Mouse (Mus musculus): ENCODE measurements around the gene Eepd1. TPM values are rescaled to one million over a fixed set of nuclear protein-coding genes. Genes with fewer than 3 reads are reported as not detected.

Gene Eepd1
- total RNA-seq, 2 experiments from 2014 or later, result 14.5 to 17.6 TPM

DNA sequence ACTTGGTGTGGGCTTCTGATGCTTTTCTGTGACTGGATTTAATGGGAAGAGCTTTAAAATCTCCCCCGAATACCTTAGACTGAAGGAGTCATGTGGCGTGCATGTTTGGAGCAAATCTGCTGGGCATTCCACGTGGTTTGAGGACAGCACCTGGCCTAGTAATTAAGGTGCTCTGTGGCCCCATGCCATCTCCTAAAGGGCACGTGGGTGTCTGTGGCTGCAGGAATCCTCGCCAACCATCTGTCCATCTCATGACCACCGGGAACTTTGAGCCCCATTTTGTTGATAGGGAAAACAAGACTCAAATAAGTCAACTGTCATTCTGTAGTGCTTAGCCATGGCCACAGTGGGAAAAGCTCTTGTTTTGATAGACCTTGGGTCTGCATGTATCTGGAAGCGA lies 39.5 kb downstream of the Eepd1 start:
- intact Hi-C loops (cut with DNase I), result no loop called here
- no peak for DNase-seq (ENCODE audit: extremely low spot score in 1 of 2, low spot score in 2 of 2)

DNA sequence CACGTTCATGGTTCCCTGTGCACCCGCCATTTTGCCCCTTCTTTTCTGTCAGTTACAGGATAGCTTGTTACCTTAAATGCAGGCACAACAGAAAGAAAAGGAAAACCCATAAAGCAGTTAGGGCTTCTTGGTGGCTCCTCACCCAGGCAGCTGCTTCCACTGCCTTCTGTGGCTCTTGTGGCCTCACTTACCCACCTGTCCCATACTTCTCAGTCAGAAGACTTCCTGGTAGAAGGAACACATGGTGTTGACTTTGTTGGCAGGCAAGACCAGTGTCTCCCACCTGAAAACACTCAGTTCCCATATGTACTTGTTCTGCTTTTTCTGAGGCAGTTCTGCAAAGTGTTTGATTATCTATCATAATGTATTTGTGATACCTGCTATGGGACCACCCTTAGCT lies 40.5 kb downstream of the Eepd1 start:
- intact Hi-C loops (cut with DNase I), result no loop called here
- no peak for DNase-seq (ENCODE audit: extremely low spot score in 1 of 2, low spot score in 2 of 2)

DNA sequence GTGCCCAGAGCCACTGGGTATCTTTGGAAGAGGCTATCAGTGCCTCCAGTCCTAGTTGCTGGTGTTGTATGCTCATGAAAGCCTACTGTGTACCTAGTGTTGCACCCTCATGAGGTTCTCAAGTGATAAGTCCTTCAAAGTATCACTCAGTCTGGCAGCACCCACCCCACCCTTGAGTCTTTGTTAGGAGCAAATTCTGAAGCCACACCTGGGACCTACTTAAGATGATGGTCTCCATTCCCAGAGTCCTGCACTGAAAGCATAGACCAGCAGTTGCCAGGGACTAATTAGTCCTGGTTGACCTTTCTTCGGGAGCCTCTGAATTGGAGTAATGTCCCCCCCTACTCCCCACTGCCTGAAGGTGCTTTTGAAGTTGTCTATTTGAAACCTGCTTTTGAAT lies 45.2 kb downstream of the Eepd1 start:
- DNase-seq (ENCODE audit: extremely low spot score in 1 of 2, low spot score in 2 of 2), result no peak
- intact Hi-C loops (cut with DNase I), result no loop called here

DNA sequence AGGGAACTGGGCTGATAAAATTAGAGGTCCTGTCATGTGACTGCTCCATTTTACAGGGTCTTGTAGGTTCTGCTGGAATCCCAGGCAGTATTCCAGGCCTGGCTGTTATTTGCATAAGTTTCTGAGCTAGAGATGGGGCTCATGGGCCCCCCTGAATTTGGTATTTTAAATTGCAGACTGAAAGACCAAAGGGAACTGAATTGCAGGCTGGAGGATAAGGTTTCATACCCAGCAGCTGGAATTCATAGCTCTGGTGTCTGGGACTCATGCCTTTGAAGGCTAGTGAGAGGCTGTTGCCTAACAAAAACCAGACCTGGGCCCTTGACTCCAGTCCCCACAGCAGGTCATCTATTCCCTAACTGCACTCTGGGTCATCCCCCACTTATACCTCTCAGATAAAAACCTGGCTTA lies 45.6 kb downstream of the Eepd1 start:
- DNase-seq (ENCODE audit: extremely low spot score in 1 of 2, low spot score in 2 of 2), result no peak
- intact Hi-C loops (cut with DNase I), result no loop called here

DNA sequence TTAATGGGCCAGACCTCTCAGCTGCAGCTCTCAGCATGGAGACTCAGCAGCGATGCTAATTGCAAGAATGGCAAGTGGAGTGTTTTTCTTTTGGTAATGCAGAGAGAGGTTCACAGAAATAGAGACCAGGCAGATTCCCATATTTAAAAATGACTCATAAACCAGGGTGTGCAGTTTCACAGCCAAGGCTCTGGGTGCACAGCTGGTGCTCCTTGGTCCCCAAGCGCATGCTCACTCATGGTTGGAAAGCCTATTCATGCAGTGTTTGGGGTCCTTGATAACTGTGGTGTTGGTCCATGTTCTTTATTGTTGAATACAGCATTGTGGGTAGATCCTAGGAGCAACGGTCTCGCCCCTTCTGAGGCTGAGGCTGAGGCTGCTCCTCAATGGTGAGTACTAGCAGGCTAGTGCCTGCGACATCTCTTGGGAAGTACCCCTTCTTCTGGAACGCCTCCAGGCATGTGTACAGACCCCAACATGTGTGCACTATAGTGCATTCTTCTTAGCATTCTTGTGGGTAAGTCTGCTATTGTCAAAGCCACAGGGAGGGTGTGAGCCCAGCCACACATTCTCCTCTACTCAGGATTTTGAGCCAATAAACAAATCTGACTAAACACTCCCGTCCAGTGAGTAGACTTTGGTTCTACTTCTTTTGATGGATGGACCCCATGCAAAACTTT lies 46.2 kb downstream of the Eepd1 start:
- DNase-seq (ENCODE audit: extremely low spot score in 1 of 2, low spot score in 2 of 2), result no peak
- intact Hi-C loops (cut with DNase I), result no loop called here

DNA sequence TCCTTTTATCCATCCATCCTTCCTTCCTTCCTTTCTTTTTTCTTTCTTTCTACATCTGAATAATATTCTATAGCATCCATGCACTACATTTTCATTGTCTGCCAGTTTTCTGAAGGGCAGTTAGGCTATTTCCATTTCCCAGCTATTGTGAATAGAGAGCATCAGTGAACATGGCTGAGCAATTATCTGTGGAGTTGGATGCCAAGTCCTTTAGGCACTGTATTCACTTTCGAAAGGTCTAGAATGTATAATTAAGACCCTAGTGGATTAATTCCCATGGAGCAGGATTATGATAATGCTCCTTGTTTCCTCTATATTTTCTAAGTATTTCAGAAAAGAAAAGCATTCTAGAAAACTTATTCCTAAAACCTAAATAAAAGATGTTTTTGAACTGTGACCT lies 50.3 kb downstream of the Eepd1 start:
- no peak for DNase-seq (ENCODE audit: extremely low spot score in 1 of 2, low spot score in 2 of 2)
- intact Hi-C loops (cut with DNase I), result no loop called here

DNA sequence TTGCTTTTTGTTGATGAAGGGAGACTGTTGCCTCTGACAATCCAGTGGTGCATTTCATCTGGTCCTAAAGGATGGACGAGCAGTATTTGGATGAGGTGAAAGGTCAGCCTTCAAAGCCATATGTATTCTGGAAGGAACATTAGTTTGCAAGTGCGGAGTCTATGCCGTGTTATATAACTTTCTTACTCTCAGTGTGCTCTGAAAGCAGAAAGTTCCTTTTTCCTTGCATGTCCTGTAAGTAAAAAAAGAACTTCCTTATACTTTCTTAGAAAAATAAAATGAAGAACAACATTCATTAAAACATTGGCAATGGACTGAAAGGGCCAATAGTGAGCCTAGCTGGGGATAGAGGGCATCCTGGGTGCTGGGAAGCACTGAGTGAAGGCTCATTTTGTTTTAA lies 50.8 kb downstream of the Eepd1 start:
- intact Hi-C loops (cut with DNase I), result no loop called here
- DNase-seq (ENCODE audit: extremely low spot score in 1 of 2, low spot score in 2 of 2), result no peak

DNA sequence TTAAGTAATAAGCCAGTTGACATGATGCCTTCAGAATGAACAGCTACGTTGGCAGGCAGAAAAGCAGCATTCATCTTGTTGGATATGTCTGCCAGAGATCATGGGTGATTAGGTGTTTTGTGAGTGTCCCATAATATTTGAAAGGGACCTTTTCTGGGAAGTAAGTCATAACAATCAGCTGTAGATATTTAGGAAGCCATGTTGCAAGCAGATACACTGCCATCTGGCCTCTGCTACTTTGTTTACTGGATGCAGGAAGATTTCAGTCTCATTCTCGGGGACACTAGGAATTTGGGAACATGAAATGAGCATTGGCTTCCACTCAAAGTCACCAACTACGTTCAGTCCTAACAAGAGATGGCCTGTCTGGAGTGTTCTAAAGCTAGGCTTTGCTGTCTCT lies 54.1 kb downstream of the Eepd1 start:
- no peak for DNase-seq (ENCODE audit: extremely low spot score in 1 of 2, low spot score in 2 of 2)
- intact Hi-C loops (cut with DNase I), result no loop called here

DNA sequence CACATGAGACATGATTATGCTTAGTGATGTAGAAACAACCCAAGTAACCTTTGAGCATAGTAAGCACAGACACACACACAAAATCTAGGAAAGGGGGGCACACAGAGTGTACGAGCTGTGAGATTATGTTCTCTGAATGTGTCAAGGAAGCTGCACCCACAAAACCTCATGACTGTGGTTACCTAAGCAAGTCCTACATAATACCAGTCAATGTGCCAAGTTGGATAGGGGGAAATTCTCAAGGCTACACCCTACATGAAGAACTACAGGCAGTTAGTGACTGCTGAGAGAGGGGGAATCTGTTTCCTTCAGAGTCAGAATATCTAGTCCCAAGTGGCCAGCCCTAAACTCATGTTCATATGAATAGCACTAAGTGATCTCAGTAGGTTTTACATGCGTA lies 58.1 kb downstream of the Eepd1 start:
- no peak for DNase-seq (ENCODE audit: extremely low spot score in 1 of 2, low spot score in 2 of 2)
- intact Hi-C loops (cut with DNase I), result no loop called here

DNA sequence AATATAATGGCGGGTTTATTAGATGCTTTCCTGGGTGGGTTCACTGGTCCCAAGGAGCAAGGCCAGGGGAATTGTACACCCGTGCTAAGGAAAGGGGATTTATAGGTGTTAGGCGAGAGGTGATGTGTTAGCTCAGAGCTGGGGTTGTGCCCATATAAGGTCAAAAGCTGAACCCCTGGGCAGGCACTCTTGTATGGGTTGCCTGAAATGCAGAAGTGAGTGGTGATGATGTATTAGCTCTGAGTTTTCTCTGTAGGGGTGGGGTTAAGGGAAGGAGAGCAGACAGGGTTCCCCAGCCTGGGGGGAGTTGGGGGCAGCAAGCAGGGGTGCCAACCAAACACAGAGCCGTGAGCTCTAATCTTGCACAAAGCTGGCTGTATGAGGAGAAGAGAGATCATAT lies 60.0 kb downstream of the Eepd1 start:
- intact Hi-C loops (cut with DNase I), result no loop called here
- DNase-seq (ENCODE audit: extremely low spot score in 1 of 2, low spot score in 2 of 2), result no peak

DNA sequence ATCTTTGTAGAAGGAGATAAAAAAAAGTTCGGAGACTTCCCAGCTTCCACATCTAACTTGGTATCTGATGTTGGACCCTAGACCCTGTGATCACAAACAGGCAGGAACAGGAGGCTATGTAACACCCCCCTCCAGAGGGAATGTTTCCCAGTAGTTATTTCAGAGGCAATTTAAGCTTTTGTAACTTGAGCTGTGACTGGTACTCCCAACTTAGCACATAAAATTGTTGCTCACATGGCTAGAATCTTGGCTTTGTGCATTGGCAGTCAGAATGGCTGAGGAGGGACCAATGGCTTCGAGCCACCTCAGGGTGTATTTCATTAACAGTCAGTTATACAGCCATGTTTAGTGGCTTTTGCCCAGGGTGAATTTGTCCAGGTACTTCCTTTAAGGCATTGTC lies 63.9 kb downstream of the Eepd1 start:
- DNase-seq (ENCODE audit: extremely low spot score in 1 of 2, low spot score in 2 of 2), result peak in 1 of 2 experiments; percentile 53
- intact Hi-C loops (cut with DNase I), result loop anchor here (5.0 kb wide), 1 partner anchor 58 kb away; no protein-coding TSS in a partner anchor

DNA sequence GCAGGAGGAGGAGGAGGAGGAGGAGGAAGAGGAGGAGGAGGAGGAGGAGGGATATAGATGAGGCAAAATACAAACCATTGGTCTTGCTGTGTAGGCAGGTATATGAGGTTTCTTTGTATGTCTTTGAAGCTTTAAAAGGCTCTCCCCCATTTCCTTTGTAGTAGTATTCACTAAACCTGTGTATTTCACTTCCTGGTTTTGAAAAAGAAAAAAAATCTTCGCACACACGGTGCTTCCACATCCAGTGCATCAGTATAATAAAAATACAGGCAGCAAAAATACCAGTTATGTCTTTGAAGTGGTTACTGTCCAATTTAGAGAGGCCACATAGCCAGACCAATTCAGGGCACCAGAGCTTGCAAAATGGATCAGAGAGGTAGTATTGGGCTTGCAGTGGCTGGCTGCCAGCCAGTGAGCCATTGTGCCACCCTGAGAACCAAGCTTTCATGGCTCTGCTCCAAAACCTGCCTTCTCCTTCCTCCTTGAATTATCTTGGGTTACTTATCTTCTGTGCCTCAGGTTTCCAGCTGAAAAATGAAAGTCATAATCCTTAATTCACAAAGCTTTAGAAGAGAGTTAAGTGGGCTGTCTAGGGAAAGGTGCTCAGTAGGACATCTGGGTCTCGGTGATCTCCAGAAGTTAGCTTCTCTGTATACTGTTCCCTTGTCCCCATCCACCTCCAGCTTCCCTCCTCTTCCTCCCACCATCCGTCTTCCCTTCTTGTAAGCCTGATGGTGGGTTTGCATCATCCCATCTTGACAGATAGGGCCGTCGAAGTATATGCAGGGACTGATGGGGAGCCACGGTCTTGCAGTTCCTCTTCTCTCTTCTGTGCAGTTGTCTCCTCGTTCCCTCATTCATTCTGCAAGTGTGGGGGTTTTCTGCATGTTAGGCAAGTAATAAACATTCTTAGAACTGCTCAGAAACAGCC lies 68.0 kb downstream of the Eepd1 start:
- intact Hi-C loops (cut with DNase I), result loop anchor here (5.0 kb wide), 1 partner anchor 62 kb away; no protein-coding TSS in a partner anchor
- DNase-seq (ENCODE audit: extremely low spot score in 1 of 2, low spot score in 2 of 2), result no peak

DNA sequence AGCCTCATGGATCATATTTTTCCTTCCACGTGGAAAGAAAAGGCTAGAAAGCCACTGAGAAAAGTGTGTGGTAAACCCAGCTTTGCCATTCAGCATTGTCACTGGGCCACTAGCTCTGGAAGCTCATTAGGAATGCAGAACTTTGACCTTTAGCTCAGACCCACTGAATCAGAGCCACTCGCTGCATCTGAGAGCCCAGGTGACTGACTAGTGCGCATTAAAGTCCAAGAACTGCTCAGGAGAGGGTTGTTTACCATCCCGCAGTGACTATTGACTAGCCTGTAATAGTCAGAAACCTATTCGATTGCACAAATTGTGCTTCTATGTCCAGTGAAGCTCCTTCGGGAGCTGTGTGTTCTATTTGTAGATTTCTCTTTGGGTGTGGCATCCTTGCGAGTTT lies 68.8 kb downstream of the Eepd1 start:
- intact Hi-C loops (cut with DNase I), result no loop called here
- no peak for DNase-seq (ENCODE audit: extremely low spot score in 1 of 2, low spot score in 2 of 2)

DNA sequence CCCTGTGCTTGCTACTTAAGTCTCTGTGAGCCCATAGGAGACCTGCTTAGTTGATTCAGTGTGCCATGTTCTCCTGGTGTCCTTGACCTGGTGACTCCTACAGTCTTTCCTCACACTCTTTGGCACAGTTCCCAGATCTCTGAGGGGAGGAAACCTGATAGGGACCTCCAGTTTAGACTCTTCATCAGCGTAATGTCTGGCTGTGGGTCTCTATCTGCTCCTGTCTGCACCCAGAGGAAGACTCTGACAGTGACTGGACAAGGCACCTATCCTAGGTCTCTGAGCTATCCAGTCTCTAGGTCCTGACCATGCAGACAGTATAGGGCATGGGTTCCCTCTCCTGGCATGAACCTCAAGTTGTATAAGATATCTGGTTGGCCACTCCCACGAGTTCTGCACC lies 71.2 kb downstream of the Eepd1 start:
- DNase-seq (ENCODE audit: extremely low spot score in 1 of 2, low spot score in 2 of 2), result no peak
- intact Hi-C loops (cut with DNase I), result no loop called here

DNA sequence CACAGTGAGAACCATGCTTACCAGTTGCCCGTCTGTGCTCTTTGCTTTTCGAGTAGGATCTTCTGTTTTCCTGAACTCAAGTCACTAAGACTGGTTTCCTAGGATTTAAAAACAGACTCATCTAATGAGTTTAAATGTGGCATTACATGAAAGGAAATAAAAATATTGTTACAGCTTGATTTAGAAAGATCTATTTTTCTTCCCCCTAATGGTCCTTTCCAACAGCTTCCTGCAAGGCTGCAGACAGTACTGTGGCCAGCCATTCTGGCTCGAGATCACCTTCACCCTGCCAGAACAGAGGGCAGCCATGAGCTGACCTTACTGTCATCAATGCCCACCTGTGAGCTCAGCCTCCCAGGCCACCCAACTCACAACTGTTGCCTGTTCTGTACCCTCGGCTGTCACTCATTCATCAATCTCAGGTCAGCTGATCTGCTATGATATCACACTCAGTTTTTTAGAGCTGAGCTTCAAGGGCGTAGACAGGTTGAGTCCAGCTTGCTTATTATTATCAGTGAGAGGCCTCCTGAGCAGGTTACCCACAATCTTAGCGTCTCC lies 73.0 kb downstream of the Eepd1 start:
- intact Hi-C loops (cut with DNase I), result no loop called here
- no peak for DNase-seq (ENCODE audit: extremely low spot score in 1 of 2, low spot score in 2 of 2)

DNA sequence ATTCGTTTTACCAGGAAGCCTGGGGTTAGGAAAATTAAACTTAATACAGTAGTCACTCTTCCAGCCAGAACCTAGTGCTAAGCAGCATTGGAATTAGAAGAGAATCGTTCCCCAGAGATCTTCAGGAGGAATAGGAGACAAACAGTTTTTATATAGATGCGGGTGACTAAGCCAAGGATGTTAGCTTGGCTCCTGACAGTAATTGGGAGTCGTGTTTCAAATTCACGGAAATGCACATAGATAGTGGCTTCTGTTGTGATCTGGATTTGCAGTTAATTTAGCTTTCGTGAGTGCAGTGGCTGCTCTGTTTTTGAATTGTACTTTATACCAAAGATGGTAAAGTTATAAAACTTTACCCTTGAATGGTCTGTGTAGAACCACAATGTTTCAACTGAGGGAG lies 73.9 kb downstream of the Eepd1 start:
- no peak for DNase-seq (ENCODE audit: extremely low spot score in 1 of 2, low spot score in 2 of 2)
- intact Hi-C loops (cut with DNase I), result no loop called here

DNA sequence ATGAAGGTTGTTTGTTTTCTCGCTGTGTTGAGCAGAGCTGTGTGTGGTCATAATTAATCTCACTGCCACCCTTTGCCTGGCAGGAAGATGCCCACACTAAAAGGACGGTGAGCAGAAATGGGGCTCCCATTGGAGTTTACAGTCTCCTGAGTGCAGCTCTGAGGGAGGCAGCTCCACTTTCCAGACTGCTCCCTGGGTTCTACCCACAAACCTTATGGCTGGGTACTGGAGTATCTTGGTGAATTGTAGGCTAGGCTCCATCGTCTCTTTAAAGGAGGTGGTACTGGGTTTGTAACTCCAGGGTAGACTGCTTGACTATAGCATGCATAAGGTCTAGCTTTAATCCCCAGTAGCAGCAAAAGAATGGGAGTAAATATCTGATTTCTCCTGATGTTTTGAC lies 74.7 kb downstream of the Eepd1 start:
- no peak for DNase-seq (ENCODE audit: extremely low spot score in 1 of 2, low spot score in 2 of 2)
- intact Hi-C loops (cut with DNase I), result no loop called here

DNA sequence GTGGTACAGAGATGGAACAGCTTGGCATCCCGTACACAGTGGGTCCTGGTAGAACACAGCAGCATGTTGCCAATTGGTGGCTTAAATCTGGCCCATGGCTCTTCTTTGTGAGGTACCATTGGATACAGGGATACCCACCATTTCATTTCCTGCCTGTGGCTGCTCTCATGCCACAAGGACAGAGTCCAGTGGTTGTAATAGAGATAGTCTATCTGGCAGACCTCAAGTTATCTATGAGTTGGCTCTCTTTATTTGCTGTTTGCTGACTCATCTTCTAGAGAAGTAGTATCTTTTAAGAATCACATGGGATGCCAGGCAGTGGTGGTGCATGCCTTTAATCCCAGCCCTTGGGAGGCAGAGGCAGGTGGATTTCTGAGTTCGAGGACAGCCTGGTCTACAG lies 76.0 kb downstream of the Eepd1 start:
- intact Hi-C loops (cut with DNase I), result no loop called here
- no peak for DNase-seq (ENCODE audit: extremely low spot score in 1 of 2, low spot score in 2 of 2)

DNA sequence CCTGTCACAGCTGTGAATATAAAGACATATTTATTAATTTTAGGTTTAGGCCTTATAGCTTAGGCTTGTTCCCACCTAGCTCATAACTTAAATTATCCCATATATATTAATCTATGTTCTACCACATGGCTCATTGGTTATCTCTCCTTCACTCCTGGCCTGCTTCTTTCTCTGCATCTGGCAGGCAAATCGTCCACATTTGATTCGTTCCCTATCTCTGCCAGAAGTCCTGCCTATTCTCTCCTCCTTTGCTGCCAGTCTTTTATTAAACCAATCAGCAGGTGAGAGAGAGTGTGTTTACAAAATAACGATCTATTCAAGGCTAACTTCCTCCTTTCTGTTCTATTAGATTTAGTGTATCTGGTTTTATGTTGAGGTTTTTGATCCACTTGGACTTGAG lies 77.5 kb downstream of the Eepd1 start:
- no peak for DNase-seq (ENCODE audit: extremely low spot score in 1 of 2, low spot score in 2 of 2)
- intact Hi-C loops (cut with DNase I), result no loop called here
